Mouse (Mus musculus) stomach, embryonic 14.5 days (tissue): ENCODE measurements around the gene Gm11983. TPM values are rescaled to one million over a fixed set of nuclear protein-coding genes. Genes with fewer than 3 reads are reported as not detected.
"Not testable (repeated sequence)": the region's sequence is repeated elsewhere in the genome, so short reads cannot be mapped to it uniquely, and the experiment has no call there.

ENCODE experiments used
- ATAC-seq: fragments of 200-750 bp; cut with Nextera tagmentation; 2 replicates; pipeline ENCODE4 v1.8.0; 2017; ENCODE audit warnings: low read depth, moderate TSS enrichment; ENCODE audit not compliant: insufficient number of reproducible peaks, insufficient read depth, low FRiP score
- H3K27ac ChIP-seq: fragments of 300-500 bp; sonication (generic); 2 replicates; pipeline ENCODE4 v1.5.1; 2014; ENCODE audit warnings: mild to moderate bottlenecking, low read length, moderate library complexity, mixed read lengths
- H3K27me3 ChIP-seq: fragments of 300-500 bp; sonication (generic); 2 replicates; pipeline ENCODE4 v1.6.1; 2014; ENCODE audit warnings: low read length, control low read depth, mixed read lengths; ENCODE audit not compliant: control insufficient read depth, insufficient read depth
- H3K36me3 ChIP-seq: fragments of 300-500 bp; sonication (generic); 2 replicates; pipeline ENCODE4 v1.6.1; 2014; ENCODE audit warnings: mild to moderate bottlenecking, control low read depth, low read length, moderate library complexity, mixed read lengths; ENCODE audit not compliant: control insufficient read depth, insufficient read depth
- H3K4me1 ChIP-seq: fragments of 300-500 bp; sonication (generic); 2 replicates; pipeline ENCODE4 v1.6.1; 2014; ENCODE audit warnings: low read length, control low read depth, mixed read lengths; ENCODE audit not compliant: control insufficient read depth, insufficient read depth
- H3K4me2 ChIP-seq: fragments of 300-500 bp; sonication (generic); replicated peaks from 2 replicates; pipeline ENCODE4 v1.6.1; 2014; ENCODE audit warnings: low read depth, low read length, control low read depth
- H3K4me3 ChIP-seq: fragments of 300-500 bp; sonication (generic); 2 replicates; pipeline ENCODE4 v1.5.1; 2014; ENCODE audit warnings: low read depth, low read length, control low read depth
- H3K9ac ChIP-seq: fragments of 300-500 bp; sonication (generic); replicated peaks from 2 replicates; pipeline ENCODE4 v1.6.1; 2014; ENCODE audit warnings: low read depth, mild to moderate bottlenecking, control low read depth, low read length, moderate library complexity, mixed read lengths
- H3K9me3 ChIP-seq: fragments of 300-500 bp; sonication (generic); 2 replicates; pipeline ENCODE4 v1.6.1; 2016; ENCODE audit warnings: low read depth, low read length, control low read depth; ENCODE audit not compliant: control insufficient read depth
- WGBS: fragments of 180-500 bp; shearing (Covaris S2); extraction: QIAGEN DNeasy Blood & Tissue Kit; methylation state at CpG from one replicate; pipeline ENCODE4 v1.1.7; 2014; 5-methylcytosine and 5-hydroxymethylcytosine counted together
- polyA plus RNA-seq: library from polyadenylated mRNA; unstranded; fragments of >200 nt; fragmentation: Nextera tagmentation; extraction: Ambion mirVana; gene quantifications from 2 replicates; pipeline ENCODE4 v1.2.1, GENCODE M21; 2014

The Gm11983 gene
- polyA plus RNA-seq, 1 experiment from 2014 or later, result not detected

DNA sequence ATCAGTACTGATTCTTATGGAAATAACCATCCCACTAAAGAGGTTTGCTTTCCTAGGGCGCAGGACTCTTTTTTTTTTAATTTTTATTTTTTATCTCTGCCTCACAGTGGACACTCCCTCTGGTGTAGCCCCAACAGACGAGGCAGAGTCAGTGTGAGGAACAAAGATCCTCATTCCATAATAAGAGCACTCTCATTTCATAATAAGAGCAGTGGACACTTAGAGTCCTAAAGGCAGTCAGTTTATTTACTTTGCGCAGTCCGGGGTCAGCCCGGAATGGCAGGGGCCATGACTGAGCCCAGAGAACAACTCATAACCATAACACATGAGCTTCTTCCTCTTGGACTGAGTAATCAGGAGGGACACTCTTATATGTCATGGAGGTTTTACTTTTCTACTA is 9.3 kb downstream of the Gm11983 start:
- no peak overlapping the region for H3K4me2 ChIP-seq
- H3K9me3 ChIP-seq, result no peaks in the 10 kb centered on the region
- H3K4me3 ChIP-seq, result no peak overlapping the region
- no peaks in the 10 kb centered on the region for H3K4me1 ChIP-seq
- no peaks in the 10 kb centered on the region for H3K36me3 ChIP-seq
- no peak overlapping the region for H3K27ac ChIP-seq
- H3K27me3 ChIP-seq, result no peaks in the 10 kb centered on the region
- no peak overlapping the region for H3K9ac ChIP-seq
- 33% methylated on average over 5 of the region's 5 CpGs for WGBS
- ATAC-seq, result no peak

DNA sequence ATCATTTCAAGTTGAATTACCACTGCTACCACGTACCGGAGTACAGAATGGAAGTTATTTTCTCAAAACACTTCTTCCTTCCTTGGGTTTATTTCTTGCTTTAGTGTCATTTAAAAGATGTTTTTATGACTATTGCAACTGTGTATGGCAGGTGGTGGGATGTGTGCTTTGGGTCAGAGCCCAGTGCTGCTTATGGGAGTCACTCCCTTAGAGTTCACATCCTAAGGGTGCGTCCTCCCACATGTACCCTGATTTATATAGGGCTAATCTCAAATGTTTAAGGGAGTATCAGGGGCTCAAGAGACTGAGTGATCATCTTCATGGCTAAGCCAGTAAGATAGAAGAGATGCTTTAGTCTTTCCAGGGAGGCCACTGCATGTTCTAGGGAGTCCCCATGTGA is 11.3 kb downstream of the Gm11983 start:
- H3K9ac ChIP-seq, result no peak overlapping the region
- H3K4me2 ChIP-seq, result no peak overlapping the region
- H3K36me3 ChIP-seq, result no peaks in the 10 kb centered on the region
- no peaks in the 10 kb centered on the region for H3K9me3 ChIP-seq
- H3K27me3 ChIP-seq, result no peaks in the 10 kb centered on the region
- H3K4me1 ChIP-seq, result no peaks in the 10 kb centered on the region
- no peak for ATAC-seq
- 92% methylated on average over 3 of the region's 3 CpGs for WGBS
- no peak overlapping the region for H3K4me3 ChIP-seq
- H3K27ac ChIP-seq, result no peak overlapping the region

GRCm38 (mm10) chr11:6823176-6823575 is 14.3 kb downstream of the Gm11983 start:
- whole genome bisulfite sequencing, result 81% methylated on average over 2 of the region's 2 CpGs
- no peak overlapping the region for H3K27ac ChIP-seq
- H3K4me1 ChIP-seq, result no peaks in the 10 kb centered on the region
- H3K9ac ChIP-seq, result no peak overlapping the region
- H3K27me3 ChIP-seq, result no peaks in the 10 kb centered on the region
- no peak overlapping the region for H3K4me2 ChIP-seq
- H3K4me3 ChIP-seq, result no peak overlapping the region
- H3K36me3 ChIP-seq, result no peaks in the 10 kb centered on the region
- H3K9me3 ChIP-seq, result no peaks in the 10 kb centered on the region
- no peak for ATAC-seq

DNA sequence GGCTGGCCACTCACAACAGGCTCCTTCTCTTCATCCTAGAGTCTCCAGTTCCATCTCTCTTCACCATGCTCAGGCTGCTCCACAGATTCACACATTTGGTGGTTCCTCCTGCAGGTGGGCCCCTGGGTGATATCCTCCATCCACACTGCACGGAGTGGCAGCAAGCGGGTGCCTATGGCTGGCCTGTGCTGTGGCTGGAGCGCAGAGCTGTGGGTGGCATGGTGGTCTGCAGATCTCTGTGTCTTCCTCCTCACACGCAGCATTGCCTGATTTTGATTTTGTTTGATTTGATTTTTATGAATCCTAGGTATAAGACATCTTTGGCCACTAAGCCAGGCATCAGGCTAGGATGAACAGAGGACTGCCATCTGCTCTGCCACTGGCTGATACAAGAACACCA is 23.0 kb downstream of the Gm11983 start:
- no peak overlapping the region for H3K27ac ChIP-seq
- no peaks in the 10 kb centered on the region for H3K36me3 ChIP-seq
- no peak for ATAC-seq
- no peaks in the 10 kb centered on the region for H3K4me1 ChIP-seq
- no peaks in the 10 kb centered on the region for H3K9me3 ChIP-seq
- WGBS, result 88% methylated on average over 4 of the region's 4 CpGs
- H3K9ac ChIP-seq, result no peak overlapping the region
- no peak overlapping the region for H3K4me2 ChIP-seq
- H3K27me3 ChIP-seq, result no peaks in the 10 kb centered on the region
- no peak overlapping the region for H3K4me3 ChIP-seq

- ATAC-seq, H3K27ac ChIP-seq, H3K27me3 ChIP-seq, H3K36me3 ChIP-seq, H3K4me1 ChIP-seq, H3K9me3 ChIP-seq, H3K9ac ChIP-seq, H3K4me2 ChIP-seq, H3K4me3 ChIP-seq: not testable (repeated sequence)
Observed at GRCm38 (mm10) chr11:6802879-6803278, 34.6 kb downstream of the Gm11983 start.

- Histone ChIP-seq H3K36me3 (no peaks in the 10 kb centered on the region), H3K27me3 (no peaks in the 10 kb centered on the region), H3K4me2 (no peak overlapping the region), H3K27ac (no peak overlapping the region), H3K9ac (no peak overlapping the region), H3K4me1 (no peaks in the 10 kb centered on the region), H3K4me3 (no peak overlapping the region), H3K9me3 (no peaks in the 10 kb centered on the region)
- 92% methylated on average over 3 of the region's 3 CpGs for WGBS
- no peak for ATAC-seq
Observed at GRCm38 (mm10) chr11:6790690-6791089, 46.8 kb downstream of the Gm11983 start.

Other genes starting within 250 kb of the Gm11983 start
- 6.1 and 9.2 TPM in 2 replicates for gene Nacad, start 231.6 kb downstream of the Gm11983 start, polyA plus RNA-seq
- gene Tbrg4, start 211.6 kb downstream of the Gm11983 start, polyA plus RNA-seq, result 37.1 TPM in 2 replicates
- not detected in 2 replicates for gene Wap, start 199.0 kb downstream of the Gm11983 start, polyA plus RNA-seq
- 8.5 and 8.7 TPM in 2 replicates for gene Ramp3, start 179.1 kb downstream of the Gm11983 start, polyA plus RNA-seq
- gene Adcy1, start 225.8 kb upstream of the Gm11983 start, polyA plus RNA-seq, result 3.6 and 4.4 TPM in 2 replicates